Mouse (Mus musculus) limb, embryonic 15.5 days (tissue): ENCODE data around the gene Pcp4l1. TPM values are rescaled to one million over a fixed set of nuclear protein-coding genes. Genes with fewer than 3 reads are reported as not detected.
"Not testable (repeated sequence)": the region's sequence is repeated elsewhere in the genome, so short reads cannot be mapped to it uniquely, and the experiment has no call there.

Experiments
- ATAC-seq: fragments of 200-750 bp; cut with Nextera tagmentation; 2 replicates; pipeline ENCODE4 v1.8.0; 2017; ENCODE audit warnings: low read depth, moderate TSS enrichment; ENCODE audit not compliant: insufficient number of reproducible peaks, low FRiP score, low TSS enrichment
- H3K27ac ChIP-seq: fragments of 300-500 bp; sonication (generic); 2 replicates; pipeline ENCODE4 v1.5.1; 2015; ENCODE audit warnings: moderate library complexity, mild to moderate bottlenecking, inconsistent platforms
- H3K27me3 ChIP-seq: fragments of 300-500 bp; sonication (generic); 2 replicates; pipeline ENCODE4 v1.6.1; 2015; ENCODE audit warnings: inconsistent platforms
- H3K36me3 ChIP-seq: fragments of 300-500 bp; sonication (generic); 2 replicates; pipeline ENCODE4 v1.6.1; 2015; ENCODE audit warnings: inconsistent platforms
- H3K4me1 ChIP-seq: fragments of 300-500 bp; sonication (generic); 2 replicates; pipeline ENCODE4 v1.6.1; 2015; ENCODE audit warnings: inconsistent platforms
- H3K4me2 ChIP-seq: fragments of 300-500 bp; sonication (generic); 2 replicates; pipeline ENCODE4 v1.6.1; 2015; ENCODE audit warnings: mild to moderate bottlenecking, inconsistent platforms
- H3K4me3 ChIP-seq: fragments of 300-500 bp; sonication (generic); 2 replicates; pipeline ENCODE4 v1.5.1; 2015; ENCODE audit warnings: mild to moderate bottlenecking, inconsistent platforms
- H3K9ac ChIP-seq: fragments of 300-500 bp; sonication (generic); 2 replicates; pipeline ENCODE4 v1.6.1; 2015; ENCODE audit warnings: inconsistent platforms
- H3K9me3 ChIP-seq: fragments of 300-500 bp; sonication (generic); 2 replicates; pipeline ENCODE4 v1.6.1; 2016; ENCODE audit warnings: inconsistent platforms
- WGBS: fragments of 180-500 bp; shearing (Covaris S2); methylation state at CpG from one replicate; pipeline ENCODE4 v1.1.7; 2015; 5-methylcytosine and 5-hydroxymethylcytosine counted together
- polyA plus RNA-seq: library from polyadenylated mRNA; unstranded; fragments of >200 nt; fragmentation: Nextera tagmentation; extraction: Ambion mirVana; gene quantifications from 2 replicates; pipeline ENCODE4 v1.2.1, GENCODE M21; 2015

Pcp4l1 gene
- 5.8 and 7.1 TPM in 2 replicates for polyA plus RNA-seq

- Histone ChIP-seq H3K27ac (no peak within 1 kb of the TSS), H3K9ac (peak within 1 kb of the TSS; percentile 27), H3K4me2 (peak within 1 kb of the TSS; percentile 95), H3K4me3 (peak within 1 kb of the TSS; percentile 46), H3K4me1 (peaks cover 25% of the 10 kb centered on the region), H3K36me3 (no peaks in the 10 kb centered on the region), H3K27me3 (peaks cover 56% of the 10 kb centered on the region), H3K9me3 (no peaks in the 10 kb centered on the region)
- peak; percentile 48; the same call in 1 of the 2 replicates for ATAC-seq
- under 1% methylated on average over 33 of the region's 33 CpGs for WGBS
These were observed at the start of gene Pcp4l1 for GRCm38 (mm10) chr1:171195887-171196397. Gene Pcp4l1 (minus strand): TSS chr1:171196268.

GRCm38 (mm10) chr1:171245353-171245752, 49.3 kb upstream of the Pcp4l1 start:
- Histone ChIP-seq H3K9me3 (no peaks in the 10 kb centered on the region), H3K4me3 (no peak overlapping the region), H3K36me3 (peaks cover 42% of the 10 kb centered on the region), H3K4me2 (0 out of 2 replicates have a peak overlapping the region, but pooled peaks have one; percentile 72), H3K4me1 (peaks cover 43% of the 10 kb centered on the region), H3K27ac (no peak overlapping the region), H3K9ac (no peak overlapping the region), H3K27me3 (no peaks in the 10 kb centered on the region)
- WGBS, result 67% methylated on average over 8 of the region's 8 CpGs
- no peak for ATAC-seq

- 84% methylated on average over 12 of the region's 12 CpGs for WGBS
- peaks cover 75% of the 10 kb centered on the region for H3K36me3 ChIP-seq
- H3K9ac ChIP-seq, H3K9me3 ChIP-seq, H3K27me3 ChIP-seq, H3K27ac ChIP-seq, H3K4me3 ChIP-seq, H3K4me2 ChIP-seq, ATAC-seq: not testable (repeated sequence)
- H3K4me1 ChIP-seq, result peaks cover 13% of the 10 kb centered on the region
These were observed 45.9 kb upstream of the Pcp4l1 start for GRCm38 (mm10) chr1:171241952-171242351.

GRCm38 (mm10) chr1:171240911-171241310, 44.8 kb upstream of the Pcp4l1 start:
- Histone ChIP-seq H3K36me3 (peaks cover 85% of the 10 kb centered on the region), H3K4me1 (peaks cover 8% of the 10 kb centered on the region), H3K4me2 (no peak overlapping the region), H3K9me3 (no peaks in the 10 kb centered on the region), H3K9ac (no peak overlapping the region), H3K27ac (no peak overlapping the region), H3K27me3 (no peaks in the 10 kb centered on the region), H3K4me3 (no peak overlapping the region)
- no peak for ATAC-seq
- WGBS, result 89% methylated on average over 10 of the region's 10 CpGs

- ATAC-seq, result no peak
- Histone ChIP-seq H3K9ac (no peak overlapping the region), H3K9me3 (no peaks in the 10 kb centered on the region), H3K27me3 (no peaks in the 10 kb centered on the region), H3K4me3 (no peak overlapping the region), H3K27ac (no peak overlapping the region), H3K4me1 (0 out of 2 replicates have a peak, but pooled peaks cover 2% of the 10 kb centered on the region), H3K4me2 (no peak overlapping the region), H3K36me3 (peaks cover 87% of the 10 kb centered on the region)
- WGBS, result 76% methylated on average over 15 of the region's 15 CpGs
These were observed 44.1 kb upstream of the Pcp4l1 start for GRCm38 (mm10) chr1:171239992-171240744.

GRCm38 (mm10) chr1:171238463-171238862, 42.4 kb upstream of the Pcp4l1 start:
- 70% methylated on average over 14 of the region's 14 CpGs for WGBS
- Histone ChIP-seq H3K9ac (no peak overlapping the region), H3K27ac (no peak overlapping the region), H3K36me3 (peaks cover 97% of the 10 kb centered on the region), H3K4me1 (no peaks in the 10 kb centered on the region), H3K4me2 (no peak overlapping the region), H3K27me3 (no peaks in the 10 kb centered on the region), H3K4me3 (no peak overlapping the region), H3K9me3 (no peaks in the 10 kb centered on the region)
- ATAC-seq, result no peak

GRCm38 (mm10) chr1:171237438-171237837, 41.4 kb upstream of the Pcp4l1 start:
- H3K4me1 ChIP-seq, result no peaks in the 10 kb centered on the region
- no peak for ATAC-seq
- no peak overlapping the region for H3K4me3 ChIP-seq
- peaks cover 90% of the 10 kb centered on the region for H3K36me3 ChIP-seq
- no peak overlapping the region for H3K4me2 ChIP-seq
- H3K9ac ChIP-seq, result no peak overlapping the region
- H3K27me3 ChIP-seq, result no peaks in the 10 kb centered on the region
- WGBS, result 89% methylated on average over 6 of the region's 6 CpGs
- H3K9me3 ChIP-seq, result no peaks in the 10 kb centered on the region
- H3K27ac ChIP-seq, result no peak overlapping the region

- Histone ChIP-seq H3K4me1 (0 out of 2 replicates have a peak, but pooled peaks cover 2% of the 10 kb centered on the region), H3K9me3 (no peaks in the 10 kb centered on the region), H3K4me3 (no peak overlapping the region), H3K9ac (no peak overlapping the region), H3K4me2 (no peak overlapping the region), H3K27me3 (no peaks in the 10 kb centered on the region), H3K27ac (no peak overlapping the region), H3K36me3 (peaks cover 75% of the 10 kb centered on the region)
- 89% methylated on average over 4 of the region's 4 CpGs for WGBS
- no peak for ATAC-seq
These were observed 39.7 kb upstream of the Pcp4l1 start for GRCm38 (mm10) chr1:171235791-171236190.

- H3K36me3 ChIP-seq, result peaks cover 63% of the 10 kb centered on the region
- no peak overlapping the region for H3K27ac ChIP-seq
- H3K4me2 ChIP-seq, result no peak overlapping the region
These were observed 38.5 kb upstream of the Pcp4l1 start for GRCm38 (mm10) chr1:171234538-171234937.

GRCm38 (mm10) chr1:171234126-171234525, 38.1 kb upstream of the Pcp4l1 start, which contains the start of gene Fcer1g:
Gene Fcer1g (minus strand): TSS chr1:171234365.
- H3K4me1 ChIP-seq, result 0 out of 2 replicates have a peak, but pooled peaks cover 3% of the 10 kb centered on the region
- H3K4me2 ChIP-seq, result no peak within 1 kb of the TSS
- ATAC-seq, result no peak
- H3K27me3 ChIP-seq, result no peaks in the 10 kb centered on the region
- peak within 1 kb of the TSS; percentile 4; the same call in 1 of the 2 replicates for H3K4me3 ChIP-seq
- 89% methylated on average over 14 of the region's 14 CpGs for WGBS
- H3K9me3 ChIP-seq, result no peaks in the 10 kb centered on the region
- no peak within 1 kb of the TSS; the same call in 1 of the 2 replicates for H3K27ac ChIP-seq
- peaks cover 60% of the 10 kb centered on the region for H3K36me3 ChIP-seq
- H3K9ac ChIP-seq, result no peak within 1 kb of the TSS

More at GRCm38 (mm10) chr1:171234538-171234937, 38.5 kb upstream of the Pcp4l1 start:
- ATAC-seq, result no peak
- 77% methylated on average over 4 of the region's 4 CpGs for WGBS
- Histone ChIP-seq H3K4me3 (no peak overlapping the region), H3K9me3 (no peaks in the 10 kb centered on the region), H3K4me1 (0 out of 2 replicates have a peak, but pooled peaks cover 3% of the 10 kb centered on the region), H3K9ac (no peak overlapping the region), H3K27me3 (no peaks in the 10 kb centered on the region)

- Histone ChIP-seq H3K4me2 (no peak overlapping the region), H3K9ac (no peak overlapping the region), H3K27me3 (no peaks in the 10 kb centered on the region), H3K9me3 (no peaks in the 10 kb centered on the region), H3K36me3 (peaks cover 49% of the 10 kb centered on the region), H3K27ac (no peak overlapping the region; the same call in 1 of the 2 replicates), H3K4me3 (no peak overlapping the region; the same call in 1 of the 2 replicates), H3K4me1 (0 out of 2 replicates have a peak, but pooled peaks cover 3% of the 10 kb centered on the region)
- WGBS, result 88% methylated on average over 12 of the region's 12 CpGs
- ATAC-seq, result no peak
These were observed 37.0 kb upstream of the Pcp4l1 start for GRCm38 (mm10) chr1:171232800-171233730.
